22 mouse cellular contexts compared by ENCODE assay signal in genomic region chr8:44548885-44549284, GRCm38 (mm10).
DNase-seq lines count a peak whose midpoint lies in the region; ATAC-seq and TF ChIP-seq lines count a peak whose summit lies in the region.
"Had no signal": no experiment of that assay in that cellular context is flagged by ENCODE, and none has a peak within 500 bp of the region (broad histone marks: within the 10 kb centered on the region; RNA-seq: fewer than 3 reads in every experiment).

No protein-coding gene starts in this region.

- H3K9ac ChIP-seq in heart, embryonic 15.5 days, result no peak overlapping the region
- no peak overlapping the region for H3K9ac ChIP-seq in heart, postnatal 0 days (replicated peaks; ENCODE audit: low read depth, low read length)
- H3K9ac ChIP-seq: embryonic facial prominence, embryonic 13.5 days; forebrain, embryonic 13.5 days; forebrain, postnatal 0 days; hindbrain, embryonic 14.5 days; intestine, embryonic 15.5 days; kidney, embryonic 15.5 days had no signal

- H3K4me1 ChIP-seq in heart, embryonic 10.5 days, result no peaks in the 10 kb centered on the region
- no peaks in the 10 kb centered on the region for H3K4me1 ChIP-seq in heart, embryonic 15.5 days (replicated peaks)
- H3K4me1 ChIP-seq in heart, postnatal 0 days (ENCODE audit: control insufficient read depth, insufficient read depth), result no peaks in the 10 kb centered on the region
- H3K4me1 ChIP-seq: embryonic facial prominence, embryonic 13.5 days; forebrain, embryonic 13.5 days; hindbrain, embryonic 10.5 days; intestine, embryonic 15.5 days; kidney, embryonic 15.5 days had no signal

- no peak overlapping the region for H3K4me2 ChIP-seq in heart, embryonic 15.5 days
- no peak overlapping the region for H3K4me2 ChIP-seq in heart, postnatal 0 days (ENCODE audit: low read depth, low read length)
- H3K4me2 ChIP-seq: embryonic facial prominence, embryonic 13.5 days; forebrain, embryonic 13.5 days; hindbrain, embryonic 14.5 days; intestine, embryonic 15.5 days; kidney, embryonic 15.5 days had no signal

- H3K9me3 ChIP-seq in heart, embryonic 10.5 days, result no peaks in the 10 kb centered on the region
- H3K9me3 ChIP-seq in heart, embryonic 15.5 days (replicated peaks), result no peaks in the 10 kb centered on the region
- no peaks in the 10 kb centered on the region for H3K9me3 ChIP-seq in heart, postnatal 0 days (replicated peaks; ENCODE audit: control insufficient read depth, low read length)
- H3K9me3 ChIP-seq: embryonic facial prominence, embryonic 13.5 days; forebrain, embryonic 13.5 days; hindbrain, embryonic 10.5 days; intestine, embryonic 15.5 days; kidney, embryonic 15.5 days had no signal

- DNase-seq in heart, embryonic 10.5 days (ENCODE audit: low spot score), result no peak
- DNase-seq in heart, postnatal 36 days, result no peak
- no peak for DNase-seq in heart, postnatal 4 days
- DNase-seq in heart, postnatal 0 days (ENCODE audit: low spot score), result peak; percentile 65
- DNase-seq in adrenal gland, adult (ENCODE audit: inconsistent age in 2 of 2, low spot score in 1 of 2), result no peak
- DNase-seq: adrenal gland, adult 8-10 months; cerebellum, adult 11-12 months; cerebellum, adult 9-11 months; cerebellum, postnatal 36 days; forebrain, postnatal 0 days; gastrocnemius, postnatal 14 days; kidney, adult 18-20 months had no signal

- H3K4me3 ChIP-seq in heart, embryonic 10.5 days, result no peak overlapping the region
- H3K4me3 ChIP-seq in heart, embryonic 15.5 days, result no peak overlapping the region
- no peak overlapping the region for H3K4me3 ChIP-seq in heart, postnatal 0 days (ENCODE audit: low read depth, low read length)
- H3K4me3 ChIP-seq: embryonic facial prominence, embryonic 13.5 days; forebrain, embryonic 13.5 days; hindbrain, embryonic 10.5 days; intestine, embryonic 15.5 days; kidney, embryonic 15.5 days had no signal

- H3K36me3 ChIP-seq in heart, embryonic 10.5 days, result no peaks in the 10 kb centered on the region
- H3K36me3 ChIP-seq in heart, embryonic 15.5 days, result no peaks in the 10 kb centered on the region
- H3K36me3 ChIP-seq in heart, postnatal 0 days (replicated peaks; ENCODE audit: control insufficient read depth, insufficient read depth, low read length), result no peaks in the 10 kb centered on the region
- H3K36me3 ChIP-seq: embryonic facial prominence, embryonic 13.5 days; hindbrain, embryonic 10.5 days; intestine, embryonic 15.5 days; kidney, embryonic 15.5 days had no signal

- 32% methylated on average over 3 of the region's 3 CpGs for WGBS in heart, embryonic 10.5 days
- 29% methylated on average over 3 of the region's 3 CpGs for WGBS in heart, embryonic 15.5 days
- 15% methylated on average over 3 of the region's 3 CpGs for WGBS in heart, postnatal 0 days

- H3K27me3 ChIP-seq in heart, embryonic 10.5 days (ENCODE audit: insufficient read depth, poor library complexity, severe bottlenecking), result no peaks in the 10 kb centered on the region
- no peaks in the 10 kb centered on the region for H3K27me3 ChIP-seq in heart, embryonic 15.5 days
- no peaks in the 10 kb centered on the region for H3K27me3 ChIP-seq in heart, postnatal 0 days (ENCODE audit: control insufficient read depth, insufficient read depth, low read length)
- H3K27me3 ChIP-seq: CH12.LX; embryonic facial prominence, embryonic 13.5 days; forebrain, embryonic 13.5 days; intestine, embryonic 15.5 days; kidney, embryonic 15.5 days; Patski had no signal

- intact Hi-C loops in heart, postnatal 36 days (cut with DNase I), result no loop called here

- TF ChIP-seq EP300 in heart, postnatal 0 days (IDR thresholded peaks at IDR 0.05; ENCODE audit: low read depth), result no peak

- TF ChIP-seq CTCF in heart, postnatal 0 days (IDR thresholded peaks at IDR 0.05; ENCODE audit: low read depth), result no peak

- ATAC-seq in heart, embryonic 15.5 days (replicated peaks; ENCODE audit: insufficient number of reproducible peaks, insufficient read depth, low FRiP score, low read depth), result peak; percentile 66; the same call in 1 of the 2 replicates
- ATAC-seq in heart, postnatal 0 days (ENCODE audit: insufficient read depth, low read depth), result peak; percentile 77; the same call in 1 of the 2 replicates
- no peak for ATAC-seq in activated CD4-positive, CD25-positive, alpha-beta regulatory T cell, adult 4 months
- ATAC-seq: forebrain, embryonic 13.5 days; forebrain, postnatal 0 days; intestine, embryonic 15.5 days; Patski had no signal

- peak overlapping the region; percentile 70; the same call in 1 of the 2 replicates for H3K27ac ChIP-seq in heart, embryonic 10.5 days
- peak overlapping the region; percentile 55 for H3K27ac ChIP-seq in heart, embryonic 15.5 days
- H3K27ac ChIP-seq in heart, postnatal 0 days (ENCODE audit: low read depth), result peak overlapping the region; percentile 43; the same call in 1 of the 2 replicates
- H3K27ac ChIP-seq: embryonic facial prominence, embryonic 13.5 days; forebrain, embryonic 13.5 days; hindbrain, embryonic 10.5 days; hindbrain, embryonic 14.5 days; intestine, embryonic 15.5 days; kidney, embryonic 15.5 days had no signal
